Mouse (Mus musculus): Measurements from ENCODE around the gene Dcp1b. TPM values are rescaled to one million over a fixed set of nuclear protein-coding genes. Genes with fewer than 3 reads are reported as not detected.
A peak's percentile ranks its signal among the peaks of the same experiment; 100 is the strongest.

Gene Dcp1b
- polyA plus RNA-seq (2012; rRNA removed), result 26.6 and 27.1 TPM in 2 replicates

DNA sequence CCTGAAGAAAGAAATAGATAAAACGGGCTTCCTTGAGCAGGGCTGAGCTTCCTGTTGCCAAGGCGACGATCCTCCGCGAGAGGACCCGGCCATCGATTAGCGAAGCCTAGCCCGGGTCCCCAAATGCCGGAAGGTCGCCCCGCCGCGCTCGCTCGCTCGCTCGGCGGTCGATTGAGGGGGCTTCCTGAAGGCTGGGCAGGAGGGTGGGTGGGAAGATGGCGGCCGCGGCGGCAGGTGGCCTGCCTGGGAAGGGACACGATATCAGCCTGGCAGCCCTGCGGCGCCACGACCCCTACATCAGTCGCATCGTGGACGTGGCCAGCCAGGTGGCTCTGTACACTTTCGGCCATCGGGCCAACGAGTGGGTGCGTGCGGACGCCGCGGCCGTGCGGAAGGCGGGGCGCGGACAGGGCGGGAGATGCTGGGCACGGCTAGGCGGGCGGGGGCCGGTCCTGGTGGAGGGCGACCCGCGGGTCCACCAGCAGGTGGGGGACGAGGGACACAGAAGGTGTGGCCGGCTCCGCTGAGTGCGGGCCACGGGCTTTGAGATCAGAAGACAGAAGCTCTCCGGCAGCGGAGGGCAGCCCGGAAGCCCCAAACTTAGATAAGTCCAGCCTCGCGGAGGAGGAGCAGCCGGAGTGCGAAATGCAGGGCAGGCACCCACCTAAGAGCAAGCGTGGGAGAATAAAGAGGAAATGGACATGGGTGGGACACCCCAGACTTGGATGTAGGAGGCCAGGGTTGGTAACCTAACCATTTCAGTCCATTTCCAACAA, at the start of gene Dcp1b:
Dcp1b (plus strand) TSS at position 176 of the 776 bp plus-strand sequence.
- Histone ChIP-seq H3K4me1 (ENCODE audit: control insufficient read depth, insufficient read depth, low read length) (peaks cover 6% of the 10 kb centered on the region), H3K4me3 (ENCODE audit: insufficient read depth, low read length) (peak within 1 kb of the TSS; percentile 95), H3K27ac (ENCODE audit: insufficient read depth, low read length) (peak within 1 kb of the TSS; percentile 85)
- TF ChIP-seq CTCF (IDR thresholded peaks at IDR 0.05; ENCODE audit: extremely low read depth, insufficient read depth, low read length), result no peak
- TF ChIP-seq POLR2A (IDR thresholded peaks at IDR 0.05; ENCODE audit: extremely low read depth, insufficient read depth, low read length), result peak; percentile 21; the same call in 1 of the 2 replicates

DNA sequence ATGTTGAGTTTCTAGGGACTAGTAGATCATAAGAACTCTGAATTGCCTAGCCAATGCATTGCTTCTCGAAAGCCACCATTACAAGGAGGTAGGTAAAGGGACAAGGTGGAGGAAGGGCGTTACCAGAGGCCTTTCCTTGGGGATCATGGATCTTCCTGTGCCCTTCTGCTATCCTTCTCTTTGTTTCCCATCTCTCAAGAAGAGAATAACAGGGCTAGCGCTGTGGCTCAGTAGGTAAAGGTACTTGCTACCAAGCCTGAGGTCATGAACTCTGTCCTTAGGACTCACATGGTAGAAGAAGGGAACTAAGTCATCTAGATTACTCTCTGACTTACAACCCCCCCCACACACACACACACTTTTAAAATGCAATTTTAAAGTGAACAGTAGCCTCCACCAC, 48.1 kb upstream of the Dcp1b start:
- peaks cover 5% of the 10 kb centered on the region; the same call in 1 of the 2 replicates for H3K4me1 ChIP-seq (ENCODE audit: control insufficient read depth, insufficient read depth, low read length)
- no peak overlapping the region for H3K27ac ChIP-seq (ENCODE audit: insufficient read depth, low read length)
- no peak for TF ChIP-seq POLR2A (IDR thresholded peaks at IDR 0.05; ENCODE audit: extremely low read depth, insufficient read depth, low read length)
- no peak for TF ChIP-seq CTCF (IDR thresholded peaks at IDR 0.05; ENCODE audit: extremely low read depth, insufficient read depth, low read length)
- H3K4me3 ChIP-seq (ENCODE audit: insufficient read depth, low read length), result no peak overlapping the region

DNA sequence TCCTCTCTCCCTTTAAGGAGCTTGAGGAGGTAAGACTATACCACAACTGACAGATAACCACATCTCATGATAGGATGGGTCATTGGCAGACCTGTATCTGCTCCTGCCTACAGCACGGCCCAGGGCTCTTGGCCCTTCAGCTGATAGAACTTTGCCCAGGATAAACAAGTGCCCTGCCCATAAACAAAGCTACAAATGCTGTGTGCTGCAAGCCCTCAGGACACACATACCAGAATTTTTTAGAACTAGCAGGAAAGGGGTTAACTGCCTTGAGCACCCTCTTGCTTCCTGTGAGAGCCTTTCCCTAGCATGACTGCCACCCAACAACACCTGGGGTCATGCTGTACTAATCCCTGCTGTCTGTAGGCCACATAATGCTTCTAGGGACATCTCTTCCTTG, 47.0 kb upstream of the Dcp1b start:
- Histone ChIP-seq H3K4me3 (ENCODE audit: insufficient read depth, low read length) (no peak overlapping the region), H3K4me1 (ENCODE audit: control insufficient read depth, insufficient read depth, low read length) (peaks cover 9% of the 10 kb centered on the region), H3K27ac (ENCODE audit: insufficient read depth, low read length) (no peak overlapping the region)
- TF ChIP-seq POLR2A (IDR thresholded peaks at IDR 0.05; ENCODE audit: extremely low read depth, insufficient read depth, low read length), result no peak
- no peak for TF ChIP-seq CTCF (IDR thresholded peaks at IDR 0.05; ENCODE audit: extremely low read depth, insufficient read depth, low read length)

DNA sequence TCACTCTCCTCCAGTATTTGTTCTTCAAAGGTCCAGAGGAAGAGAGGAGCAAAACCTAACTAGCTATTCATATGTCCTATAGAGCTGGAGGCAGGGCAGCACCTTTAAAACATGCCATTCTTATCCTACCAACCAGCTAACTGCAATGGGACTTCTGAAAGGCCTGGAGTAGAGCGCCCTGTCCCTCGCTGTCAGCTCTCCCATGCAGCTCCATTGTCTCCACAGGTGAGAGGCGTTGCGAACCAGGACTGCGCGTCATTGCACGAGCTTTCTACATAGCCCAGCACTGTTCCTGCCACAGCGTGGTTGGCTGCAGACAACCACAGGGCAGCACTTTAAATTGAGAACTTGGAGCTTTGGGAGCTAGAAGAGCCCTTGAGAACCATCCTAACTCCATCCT, 46.5 kb upstream of the Dcp1b start:
- TF ChIP-seq CTCF (IDR thresholded peaks at IDR 0.05; ENCODE audit: extremely low read depth, insufficient read depth, low read length) (no peak), POLR2A (IDR thresholded peaks at IDR 0.05; ENCODE audit: extremely low read depth, insufficient read depth, low read length) (no peak)
- Histone ChIP-seq H3K4me1 (ENCODE audit: control insufficient read depth, insufficient read depth, low read length) (peaks cover 9% of the 10 kb centered on the region), H3K27ac (ENCODE audit: insufficient read depth, low read length) (no peak overlapping the region), H3K4me3 (ENCODE audit: insufficient read depth, low read length) (no peak overlapping the region)

DNA sequence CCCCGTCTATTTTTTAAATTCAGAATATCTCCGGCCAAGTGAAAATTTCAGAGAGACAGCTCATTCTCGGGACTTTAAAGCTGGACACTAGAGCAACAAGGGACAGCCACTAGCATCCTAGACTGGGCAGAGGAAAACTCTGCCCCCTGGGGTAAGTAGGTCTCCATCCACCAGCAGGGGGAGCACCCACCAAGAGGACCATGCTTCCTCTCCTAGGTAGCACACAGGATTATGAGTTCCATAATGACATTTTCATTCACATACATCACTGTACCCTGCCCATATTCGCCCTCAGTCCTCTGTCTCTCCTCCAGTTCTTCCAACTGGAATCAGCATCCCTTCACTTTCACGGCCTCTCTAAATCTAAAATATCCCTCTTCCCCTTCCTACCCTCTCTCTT, 45.4 kb upstream of the Dcp1b start:
- Histone ChIP-seq H3K4me3 (ENCODE audit: insufficient read depth, low read length) (no peak overlapping the region), H3K27ac (ENCODE audit: insufficient read depth, low read length) (no peak overlapping the region), H3K4me1 (ENCODE audit: control insufficient read depth, insufficient read depth, low read length) (peaks cover 9% of the 10 kb centered on the region)
- TF ChIP-seq POLR2A (IDR thresholded peaks at IDR 0.05; ENCODE audit: extremely low read depth, insufficient read depth, low read length) (no peak), CTCF (IDR thresholded peaks at IDR 0.05; ENCODE audit: extremely low read depth, insufficient read depth, low read length) (peak; percentile 62)

DNA sequence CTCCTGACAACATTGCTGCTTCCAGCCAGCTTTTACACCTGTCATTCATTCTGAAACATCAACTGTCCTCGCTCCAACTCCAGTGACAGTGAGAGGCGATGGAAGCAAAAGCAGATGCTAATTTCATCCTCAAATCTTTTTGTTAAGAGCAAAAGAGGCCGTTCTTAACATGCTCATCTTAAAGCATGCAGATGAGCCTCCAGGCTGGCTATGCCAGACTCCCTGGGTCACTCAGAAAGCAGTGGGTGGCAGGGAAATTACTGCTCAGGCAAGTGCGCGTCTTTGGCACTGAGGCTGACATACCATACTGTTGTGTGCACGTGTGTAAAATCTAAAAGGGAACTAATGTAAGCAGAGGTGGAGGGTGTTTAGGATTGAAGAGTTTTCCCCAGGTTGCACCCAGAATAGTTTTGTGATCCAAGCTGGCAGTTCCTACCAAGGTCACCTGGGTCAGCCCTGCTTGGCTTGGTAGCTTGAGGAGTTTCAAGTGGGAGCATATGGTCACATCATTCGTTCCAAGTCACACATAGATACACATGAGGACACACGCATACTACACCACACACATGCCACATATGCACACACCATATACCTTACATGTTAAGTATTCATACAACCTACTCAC, 42.8 kb upstream of the Dcp1b start:
- H3K4me1 ChIP-seq (ENCODE audit: control insufficient read depth, insufficient read depth, low read length), result peaks cover 9% of the 10 kb centered on the region
- no peak for TF ChIP-seq CTCF (IDR thresholded peaks at IDR 0.05; ENCODE audit: extremely low read depth, insufficient read depth, low read length)
- no peak overlapping the region for H3K27ac ChIP-seq (ENCODE audit: insufficient read depth, low read length)
- H3K4me3 ChIP-seq (ENCODE audit: insufficient read depth, low read length), result no peak overlapping the region

DNA sequence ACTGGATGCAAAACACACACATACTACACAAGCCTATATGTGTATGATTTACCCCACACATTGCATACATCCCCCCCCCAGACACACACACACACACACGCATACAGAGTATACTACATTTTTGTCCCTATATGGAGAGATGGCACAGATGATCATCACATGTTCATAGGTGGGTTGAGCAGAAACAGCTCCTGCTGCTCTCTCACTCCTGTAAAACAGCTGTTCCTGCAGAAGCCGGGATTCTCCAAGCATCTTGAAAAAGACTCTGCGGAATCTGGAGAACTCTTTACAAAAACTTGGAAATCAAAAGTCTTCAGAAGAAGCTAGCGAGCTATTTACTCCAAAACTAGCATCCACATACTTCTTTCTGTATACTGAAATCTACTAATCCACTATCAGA, 42.2 kb upstream of the Dcp1b start:
- TF ChIP-seq CTCF (IDR thresholded peaks at IDR 0.05; ENCODE audit: extremely low read depth, insufficient read depth, low read length), result no peak
- no peak for TF ChIP-seq POLR2A (IDR thresholded peaks at IDR 0.05; ENCODE audit: extremely low read depth, insufficient read depth, low read length)
- peaks cover 9% of the 10 kb centered on the region for H3K4me1 ChIP-seq (ENCODE audit: control insufficient read depth, insufficient read depth, low read length)
- H3K4me3 ChIP-seq (ENCODE audit: insufficient read depth, low read length), result no peak overlapping the region
- no peak overlapping the region for H3K27ac ChIP-seq (ENCODE audit: insufficient read depth, low read length)

DNA sequence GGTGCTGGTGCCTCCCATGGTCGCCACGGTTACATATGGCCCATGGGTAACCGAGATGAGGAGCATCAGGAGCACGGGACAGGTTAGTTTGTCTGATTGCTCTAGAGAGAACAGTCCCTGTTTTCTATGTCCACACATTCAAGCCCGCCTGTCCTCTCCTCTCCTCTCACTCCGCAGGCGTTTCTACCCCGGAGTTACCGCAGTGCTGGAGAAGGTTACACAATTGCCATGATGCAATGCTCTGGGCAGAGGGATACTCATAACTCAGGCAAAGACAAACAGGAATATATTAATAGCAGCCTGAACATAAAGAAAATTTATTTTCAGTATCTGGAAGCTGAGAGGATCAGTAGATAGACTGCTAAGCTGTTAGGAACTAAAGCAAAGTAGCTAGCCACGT, 37.3 kb upstream of the Dcp1b start:
- Histone ChIP-seq H3K27ac (ENCODE audit: insufficient read depth, low read length) (no peak overlapping the region), H3K4me1 (ENCODE audit: control insufficient read depth, insufficient read depth, low read length) (no peaks in the 10 kb centered on the region), H3K4me3 (ENCODE audit: insufficient read depth, low read length) (no peak overlapping the region)
- TF ChIP-seq POLR2A (IDR thresholded peaks at IDR 0.05; ENCODE audit: extremely low read depth, insufficient read depth, low read length), result no peak
- no peak for TF ChIP-seq CTCF (IDR thresholded peaks at IDR 0.05; ENCODE audit: extremely low read depth, insufficient read depth, low read length)

DNA sequence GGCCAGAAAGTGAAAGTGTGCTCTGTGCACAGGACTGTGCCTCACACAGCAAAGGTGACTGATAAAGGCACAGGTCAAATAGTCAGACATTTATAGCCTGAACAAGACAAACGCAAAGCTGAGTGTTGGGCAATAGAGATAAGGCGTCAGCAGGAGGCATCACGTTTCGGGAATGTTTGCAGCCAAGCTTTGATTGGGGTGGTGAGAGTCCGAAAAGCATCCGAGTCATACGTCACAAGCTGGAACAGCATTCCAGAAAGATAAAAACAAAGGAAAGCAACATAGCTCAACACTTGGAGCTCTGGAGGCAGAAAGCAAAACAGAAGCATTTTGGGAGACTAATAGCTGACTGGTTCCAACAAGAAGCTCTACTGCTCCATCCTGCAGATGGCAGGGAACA, 35.5 kb upstream of the Dcp1b start:
- Histone ChIP-seq H3K27ac (ENCODE audit: insufficient read depth, low read length) (no peak overlapping the region), H3K4me1 (ENCODE audit: control insufficient read depth, insufficient read depth, low read length) (no peaks in the 10 kb centered on the region), H3K4me3 (ENCODE audit: insufficient read depth, low read length) (no peak overlapping the region)
- no peak for TF ChIP-seq CTCF (IDR thresholded peaks at IDR 0.05; ENCODE audit: extremely low read depth, insufficient read depth, low read length)
- no peak for TF ChIP-seq POLR2A (IDR thresholded peaks at IDR 0.05; ENCODE audit: extremely low read depth, insufficient read depth, low read length)

DNA sequence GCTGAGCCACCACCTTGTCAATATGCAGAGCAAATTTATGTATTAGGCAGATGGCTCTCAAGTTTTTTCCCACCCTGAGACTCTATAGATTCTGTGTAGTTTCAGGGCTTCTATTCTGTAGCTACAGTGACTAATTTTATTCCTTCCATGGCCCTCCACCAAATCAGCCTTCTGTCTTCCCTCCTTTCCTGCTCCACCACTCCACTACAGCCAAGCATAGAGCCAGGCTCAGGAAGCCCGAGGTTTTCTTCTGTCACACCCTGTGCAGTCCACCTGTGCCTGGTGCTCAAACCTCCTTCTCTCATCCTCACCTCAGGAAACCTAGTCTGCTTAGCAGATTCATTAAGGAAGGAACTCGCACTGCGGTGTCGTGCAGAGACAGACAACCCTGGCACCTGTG, 29.9 kb upstream of the Dcp1b start:
- H3K4me3 ChIP-seq (ENCODE audit: insufficient read depth, low read length), result no peak overlapping the region
- TF ChIP-seq POLR2A (IDR thresholded peaks at IDR 0.05; ENCODE audit: extremely low read depth, insufficient read depth, low read length) (no peak), CTCF (IDR thresholded peaks at IDR 0.05; ENCODE audit: extremely low read depth, insufficient read depth, low read length) (no peak)
- H3K27ac ChIP-seq (ENCODE audit: insufficient read depth, low read length), result no peak overlapping the region
- H3K4me1 ChIP-seq (ENCODE audit: control insufficient read depth, insufficient read depth, low read length), result no peaks in the 10 kb centered on the region

All from cortical plate, adult 2 months (tissue).